Mouse (Mus musculus) right cerebral cortex, postnatal 10 days (tissue): Measurements from ENCODE around the gene Nle1.

Source experiments
- DNase-seq, 2 experiments: peaks; one replicate each; pipeline ENCODE4 v3.0.0; 2021; ENCODE audit warnings: low spot score in 2 of 2

Nle1 gene

DNA sequence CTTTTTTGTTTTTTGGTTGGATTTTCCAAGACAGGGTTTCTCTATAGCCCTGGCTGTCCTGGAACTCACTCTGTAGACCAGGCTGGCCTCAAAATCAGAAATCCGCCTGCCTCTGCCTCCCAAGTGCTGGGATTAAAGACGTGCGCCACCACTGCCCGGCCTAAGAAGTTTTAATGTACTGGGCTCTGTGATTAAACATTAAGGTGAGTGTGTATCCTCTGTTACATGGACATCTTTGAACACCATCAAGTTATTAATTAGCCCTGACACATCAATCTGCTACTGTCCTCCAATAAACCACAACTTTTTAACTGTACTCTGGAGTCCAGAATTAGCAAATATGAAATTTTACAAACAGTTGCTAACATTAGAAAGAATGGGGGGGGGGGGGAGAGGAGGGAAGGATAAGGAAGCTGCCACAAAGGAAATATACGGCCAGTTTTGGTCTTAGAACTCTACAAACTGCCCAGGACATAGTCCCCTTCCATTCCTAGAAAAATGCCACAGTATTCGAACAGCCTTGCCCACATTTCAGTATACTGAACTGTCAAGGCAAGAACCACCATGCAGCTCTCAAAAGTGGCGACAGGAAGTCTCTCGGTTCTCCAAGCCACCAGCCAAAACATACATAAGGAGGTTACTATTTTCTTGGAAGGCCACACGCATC, 38.6 kb downstream of the Nle1 start:
- DNase-seq: no peak

DNA sequence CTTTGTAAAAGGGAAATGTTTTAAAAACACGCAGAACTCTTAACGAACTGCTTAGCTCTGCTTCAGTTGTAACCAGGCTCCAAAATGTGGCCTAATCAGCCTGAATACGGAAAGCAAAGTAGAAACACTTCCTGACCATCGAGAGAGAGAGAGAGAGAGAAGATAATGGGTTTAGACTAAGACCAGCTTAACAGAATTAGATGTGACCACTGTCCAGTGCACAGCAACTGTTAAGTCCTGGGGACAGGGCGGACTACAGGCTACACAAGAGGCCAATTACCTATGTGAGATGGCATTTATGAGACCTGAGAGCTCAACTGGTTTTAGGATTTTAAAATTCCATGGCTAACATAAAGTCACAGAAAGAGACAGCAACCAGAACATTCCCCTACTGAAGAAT, 40.3 kb downstream of the Nle1 start:
- no peak for DNase-seq

GRCm38 (mm10) chr11:82866850-82867564, 41.2 kb downstream of the Nle1 start:
- DNase-seq: no peak

DNA sequence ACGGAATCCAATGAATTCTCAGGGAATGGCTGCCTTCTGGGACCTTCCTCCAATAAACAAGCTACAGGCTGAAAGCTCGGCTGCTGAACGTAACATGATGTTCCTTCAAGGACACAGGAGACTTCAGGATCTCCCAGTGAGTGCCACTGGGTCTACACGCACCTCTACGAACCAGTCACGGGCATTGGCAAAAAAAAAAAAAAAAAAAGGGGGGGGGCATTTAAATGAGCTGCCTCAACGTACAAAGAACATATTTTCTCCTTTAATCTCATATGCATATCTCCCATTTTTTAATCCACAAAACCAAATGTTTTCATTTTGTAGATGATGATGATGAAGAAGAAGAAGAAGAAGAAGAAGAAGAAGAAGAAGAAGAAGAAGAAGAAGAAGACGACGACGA, 42.3 kb downstream of the Nle1 start:
- no peak for DNase-seq

DNA sequence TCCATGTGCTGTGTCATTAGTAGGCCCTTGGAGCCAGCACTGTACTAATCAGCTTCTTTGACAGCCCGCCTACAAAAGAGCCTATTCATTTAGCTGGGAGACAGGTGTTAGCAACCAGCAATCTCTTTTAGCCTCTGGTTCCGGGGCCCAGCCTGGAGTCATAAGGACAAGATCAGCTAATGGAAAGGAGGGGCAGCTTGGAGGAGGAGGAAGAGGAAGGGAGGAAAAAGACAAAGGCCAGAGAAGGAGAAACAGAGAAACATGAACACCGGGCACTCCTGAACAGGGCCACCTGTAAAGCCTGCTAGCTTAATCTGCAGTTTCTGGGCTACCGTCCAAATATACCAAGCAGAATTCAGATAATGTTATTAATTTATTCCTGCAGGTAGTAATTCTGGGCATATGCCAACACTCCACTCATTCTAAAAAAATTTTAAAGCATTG, 44.7 kb downstream of the Nle1 start:
- DNase-seq: no peak

DNA sequence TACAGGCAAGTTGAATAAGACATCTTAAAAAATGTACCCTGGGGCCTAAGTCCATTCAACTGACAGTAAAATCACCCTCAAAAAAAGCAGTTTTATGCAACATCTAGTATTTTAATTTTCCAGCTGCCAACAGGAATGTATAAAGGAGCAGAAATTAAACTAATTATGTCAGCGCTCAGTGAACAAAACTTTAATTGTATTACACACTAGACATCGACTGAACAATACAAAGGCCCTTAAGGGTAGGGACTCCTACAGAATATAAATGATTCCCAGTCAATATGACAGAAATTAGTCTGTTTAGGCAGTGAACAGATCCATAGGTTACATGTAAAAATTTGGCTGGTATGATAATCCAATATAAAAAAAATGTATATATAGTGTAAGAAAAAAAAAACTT, 45.2 kb downstream of the Nle1 start:
- DNase-seq: no peak

GRCm38 (mm10) chr11:82862638-82863037, 45.6 kb downstream of the Nle1 start:
- DNase-seq: no peak

DNA sequence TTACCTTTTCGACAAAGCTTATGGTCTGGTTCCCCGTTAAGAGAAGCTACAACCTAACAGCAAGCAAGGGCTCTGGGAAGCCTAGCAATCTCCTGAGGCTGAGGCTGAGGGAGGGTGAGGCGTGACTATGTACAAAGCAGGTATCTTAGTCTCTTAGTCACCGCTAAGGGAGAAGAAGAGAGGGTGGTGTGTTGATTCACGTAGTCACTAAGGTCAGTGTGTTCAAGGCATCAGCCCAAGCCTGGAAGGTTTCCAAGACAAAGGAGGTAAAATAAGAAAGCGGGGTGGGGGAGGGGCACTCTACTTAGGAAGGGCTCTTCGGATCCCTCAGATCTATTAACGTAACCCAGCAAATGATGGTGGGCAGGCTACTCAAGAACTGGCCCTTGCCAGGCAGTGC, 46.7 kb downstream of the Nle1 start:
- no peak for DNase-seq

DNA sequence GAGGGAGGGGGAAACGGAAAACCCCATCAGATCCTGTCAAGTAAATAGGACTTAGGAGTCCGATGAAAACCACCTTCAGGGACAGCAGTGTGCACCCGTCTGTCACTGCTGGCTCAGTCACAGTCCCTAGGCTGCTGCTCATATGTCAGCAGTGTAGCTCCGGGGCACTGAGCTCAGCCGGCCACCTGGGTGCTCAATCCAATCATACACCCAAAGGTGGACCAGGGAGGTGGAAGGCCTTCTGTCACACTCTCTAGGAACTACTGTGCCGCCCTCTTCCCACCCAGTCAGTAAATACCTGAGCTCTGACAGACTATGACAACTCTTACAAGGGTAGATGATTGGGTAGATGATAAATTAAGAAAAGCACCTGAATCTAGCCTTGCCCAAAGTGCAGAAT, 47.5 kb downstream of the Nle1 start:
- DNase-seq: no peak

DNA sequence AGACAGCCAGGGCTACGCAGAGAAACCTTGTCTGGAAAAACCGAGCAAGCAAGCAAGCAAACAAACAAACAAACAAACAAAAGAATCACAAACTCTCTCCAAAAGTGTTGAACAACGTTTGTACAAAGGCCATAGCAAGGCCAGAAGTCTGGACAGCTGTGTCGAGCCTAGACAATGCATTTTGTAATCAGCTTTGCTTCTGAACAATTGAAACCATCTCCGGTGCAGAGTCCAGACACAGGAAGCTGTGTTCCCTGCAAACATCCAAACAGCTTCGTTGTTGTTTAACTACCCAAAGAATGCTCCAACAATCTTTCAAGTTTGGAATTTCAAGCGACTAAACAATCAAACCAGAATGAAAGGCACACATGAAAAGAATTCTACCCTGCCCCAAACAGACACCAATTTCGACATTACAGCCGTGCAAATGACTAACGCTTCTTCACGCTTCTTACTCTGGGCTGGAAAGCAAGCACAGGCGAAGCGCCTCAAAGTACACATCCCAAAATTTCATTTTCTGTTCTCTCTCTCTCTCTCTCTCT, 50.8 kb downstream of the Nle1 start:
- DNase-seq: no peak

DNA sequence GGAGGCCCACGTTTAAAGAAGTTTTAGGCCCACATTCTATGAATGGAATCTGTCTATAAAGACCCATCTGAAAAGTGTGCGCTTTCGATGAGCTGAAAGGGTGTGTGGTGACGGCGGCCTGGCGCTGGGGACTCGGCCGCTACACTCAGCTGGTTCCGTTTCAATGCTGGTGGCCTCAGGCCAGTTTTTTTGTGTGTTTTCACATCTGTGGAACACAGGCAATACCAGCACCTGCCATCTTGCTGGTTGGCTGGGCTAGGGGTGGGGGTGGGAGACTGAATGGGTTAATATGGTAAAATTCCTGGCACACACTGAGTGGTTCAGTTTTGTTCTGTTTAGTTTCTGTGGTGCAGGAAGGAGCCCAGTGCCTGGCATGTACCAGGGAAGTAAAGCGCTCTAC, 52.2 kb downstream of the Nle1 start:
- DNase-seq: peak; percentile 43 to 52

GRCm38 (mm10) chr11:82855327-82855973, 52.8 kb downstream of the Nle1 start:
- DNase-seq: no peak

- no peak for DNase-seq
These were observed 54.1 kb downstream of the Nle1 start for GRCm38 (mm10) chr11:82854111-82854510.

DNA sequence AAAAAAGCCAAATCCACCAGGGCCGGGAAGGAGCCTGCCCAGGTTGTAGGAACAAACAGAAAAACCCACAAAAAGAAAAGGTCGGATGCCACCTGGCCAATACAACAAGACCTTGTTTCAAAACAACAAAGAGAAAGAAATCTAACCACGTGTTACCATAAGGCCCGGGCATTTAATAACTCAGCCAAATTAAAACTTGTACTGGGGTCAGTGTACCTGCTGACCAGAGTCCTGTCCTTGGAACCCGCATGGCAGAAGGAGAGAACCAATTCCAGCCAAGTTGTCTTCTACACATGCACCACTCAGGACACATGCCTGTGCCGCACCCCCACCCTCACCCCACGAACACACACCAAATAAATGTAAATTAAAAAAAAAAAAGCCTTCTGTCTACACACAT, 55.3 kb downstream of the Nle1 start:
- DNase-seq: no peak

- DNase-seq: no peak
These were observed 55.7 kb downstream of the Nle1 start for GRCm38 (mm10) chr11:82852540-82852939.

GRCm38 (mm10) chr11:82852115-82852514, 56.1 kb downstream of the Nle1 start:
- no peak for DNase-seq
